34 mouse cellular contexts compared by ENCODE assay signal in genomic region chr14:35792656-35793213, GRCm38 (mm10). TPM values are rescaled to one million over a fixed set of nuclear protein-coding genes. Genes with fewer than 3 reads are reported as not detected.
DNase-seq lines count a peak whose midpoint lies in the region; ATAC-seq and TF ChIP-seq lines count a peak whose summit lies in the region.
"Had no signal": no experiment of that assay in that cellular context is flagged by ENCODE, and none has a peak within 500 bp of the region (broad histone marks: within the 10 kb centered on the region; RNA-seq: fewer than 3 reads in every experiment).

No protein-coding gene starts in this region.

- H3K27ac ChIP-seq in forebrain, embryonic 14.5 days (ENCODE audit: low read depth, low read length), result no peak overlapping the region
- no peak overlapping the region for H3K27ac ChIP-seq in forebrain, embryonic 12.5 days
- H3K27ac ChIP-seq: embryonic facial prominence, embryonic 12.5 days; heart, embryonic 13.5 days; hindbrain, embryonic 15.5 days; kidney, embryonic 15.5 days; liver, embryonic 12.5 days; midbrain, embryonic 12.5 days had no signal

- peak; percentile 55; the same call in 1 of the 2 replicates for ATAC-seq in forebrain, embryonic 14.5 days
- no peak for ATAC-seq in forebrain, embryonic 12.5 days (ENCODE audit: low FRiP score)
- ATAC-seq: liver, embryonic 12.5 days; liver, postnatal 0 days had no signal

- DNase-seq in forebrain, embryonic 14.5 days (ENCODE audit: low spot score), result peak; percentile 68
- DNase-seq in lung, postnatal 36 days, result peak; percentile 2
- no peak for DNase-seq in lung, adult 18-20 months
- DNase-seq in brain, embryonic 14.5 days (ENCODE audit: low read depth), result peak; percentile 80
- no peak for DNase-seq in adrenal gland, postnatal 14 days
- DNase-seq: adrenal gland, adult 8-10 months; B cell, adult 2 months; cerebellum, adult 11-12 months; cerebellum, postnatal 25 days; gastrocnemius, postnatal 10 days; heart, postnatal 10 days; kidney, adult 18-20 months; kidney, postnatal 25 days; left cerebral cortex, postnatal 4 days; liver, postnatal 0 days; lung, postnatal 10 days had no signal

- no peaks in the 10 kb centered on the region for H3K9me3 ChIP-seq in forebrain, embryonic 14.5 days (replicated peaks; ENCODE audit: control insufficient read depth, low read length)
- no peaks in the 10 kb centered on the region for H3K9me3 ChIP-seq in forebrain, embryonic 12.5 days
- H3K9me3 ChIP-seq: embryonic facial prominence, embryonic 12.5 days; heart, embryonic 13.5 days; hindbrain, embryonic 15.5 days; kidney, embryonic 15.5 days; liver, embryonic 12.5 days; midbrain, embryonic 12.5 days had no signal

- no peak for TF ChIP-seq POLR2A in brain, embryonic 14.5 days (IDR thresholded peaks at IDR 0.05; ENCODE audit: borderline replicate concordance, extremely low read depth, insufficient read depth, insufficient read length, poor library complexity, severe bottlenecking)

- H3K27me3 ChIP-seq in forebrain, embryonic 14.5 days (replicated peaks; ENCODE audit: control insufficient read depth, insufficient read depth, low read length), result no peaks in the 10 kb centered on the region
- H3K27me3 ChIP-seq in forebrain, embryonic 12.5 days, result no peaks in the 10 kb centered on the region
- H3K27me3 ChIP-seq: embryonic facial prominence, embryonic 12.5 days; heart, embryonic 13.5 days; hindbrain, embryonic 15.5 days; kidney, embryonic 15.5 days; liver, embryonic 12.5 days; midbrain, embryonic 12.5 days had no signal

- no peak overlapping the region for H3K4me3 ChIP-seq in forebrain, embryonic 14.5 days (ENCODE audit: low read depth, low read length)
- H3K4me3 ChIP-seq in forebrain, embryonic 12.5 days (replicated peaks), result no peak overlapping the region
- H3K4me3 ChIP-seq: embryonic facial prominence, embryonic 12.5 days; heart, embryonic 13.5 days; hindbrain, embryonic 15.5 days; kidney, embryonic 15.5 days; liver, embryonic 12.5 days; midbrain, embryonic 12.5 days had no signal

- no peak for TF ChIP-seq CTCF in brain, embryonic 14.5 days (IDR thresholded peaks at IDR 0.05; ENCODE audit: borderline replicate concordance, extremely low read depth, insufficient read depth, insufficient read length)

- H3K4me2 ChIP-seq in forebrain, embryonic 14.5 days (ENCODE audit: low read length), result no peak overlapping the region
- H3K4me2 ChIP-seq in forebrain, embryonic 12.5 days, result no peak overlapping the region
- H3K4me2 ChIP-seq: embryonic facial prominence, embryonic 12.5 days; heart, embryonic 13.5 days; hindbrain, embryonic 15.5 days; kidney, embryonic 15.5 days; liver, embryonic 12.5 days; midbrain, embryonic 12.5 days had no signal

- H3K36me3 ChIP-seq in forebrain, embryonic 14.5 days (ENCODE audit: control insufficient read depth, insufficient read depth, low read length), result no peaks in the 10 kb centered on the region
- no peaks in the 10 kb centered on the region for H3K36me3 ChIP-seq in forebrain, embryonic 12.5 days (replicated peaks)
- H3K36me3 ChIP-seq: embryonic facial prominence, embryonic 12.5 days; heart, embryonic 13.5 days; hindbrain, embryonic 15.5 days; kidney, embryonic 15.5 days; liver, embryonic 12.5 days; midbrain, embryonic 12.5 days had no signal

- no peaks in the 10 kb centered on the region for H3K4me1 ChIP-seq in forebrain, embryonic 14.5 days (ENCODE audit: control insufficient read depth, insufficient read depth, low read length)
- H3K4me1 ChIP-seq in forebrain, embryonic 12.5 days, result no peaks in the 10 kb centered on the region
- H3K4me1 ChIP-seq: embryonic facial prominence, embryonic 12.5 days; heart, embryonic 13.5 days; kidney, embryonic 15.5 days; liver, embryonic 12.5 days; midbrain, embryonic 12.5 days had no signal

- no peak overlapping the region for H3K9ac ChIP-seq in forebrain, embryonic 14.5 days (ENCODE audit: low read length)
- H3K9ac ChIP-seq in forebrain, embryonic 12.5 days, result no peak overlapping the region
- H3K9ac ChIP-seq: embryonic facial prominence, embryonic 12.5 days; heart, embryonic 13.5 days; hindbrain, embryonic 15.5 days; kidney, embryonic 15.5 days; liver, embryonic 12.5 days; liver, postnatal 0 days; midbrain, embryonic 12.5 days had no signal

- WGBS in forebrain, embryonic 14.5 days, result 16% methylated on average over 3 of the region's 3 CpGs
- 39% methylated on average over 3 of the region's 3 CpGs for WGBS in forebrain, embryonic 12.5 days

RNA-seq across cellular contexts. Expression of gene 4930596D02Rik, which starts 19.0 kb away (rescaled TPM):
- not detected in 2 replicates for polyA plus RNA-seq in forebrain, embryonic 14.5 days (2014; fragmentation: Nextera tagmentation; extraction: Ambion mirVana)
- not detected in 2 replicates for polyA plus RNA-seq in forebrain, embryonic 12.5 days (2016; fragmentation: Nextera tagmentation; extraction: Ambion mirVana)
- not detected in 2 replicates for polyA plus RNA-seq in brain, embryonic 14.5 days (2012; rRNA removed)
- not detected in 2 replicates for total RNA-seq in adrenal gland, postnatal 14 days (2021)
- total RNA-seq: adrenal gland, adult 8-10 months; gastrocnemius, postnatal 10 days; heart, adult 8-10 months; heart, postnatal 10 days; hematopoietic stem cell, adult 5-6 weeks; layer of hippocampus, adult 18-20 months; layer of hippocampus, postnatal 14 days; left cerebral cortex, postnatal 4 days; megakaryocyte progenitor cell, adult 5-6 weeks; monocyte, adult 5-6 weeks had no signal
- polyA plus RNA-seq: embryonic facial prominence, embryonic 12.5 days; heart, embryonic 13.5 days; hindbrain, embryonic 15.5 days; intestine, embryonic 14.5 days; kidney, embryonic 15.5 days; limb, embryonic 14.5 days; liver, embryonic 12.5 days; liver, postnatal 0 days; midbrain, embryonic 12.5 days; neural tube, embryonic 14.5 days; stomach, embryonic 14.5 days; thymus, postnatal 0 days had no signal

Comparison
In these comparisons a context has a peak if more than half of its experiments do, and no peak if none do; other contexts are left out.
1. DNase-seq: peak in forebrain, embryonic 14.5 days (single experiment), lung, postnatal 36 days (single experiment) and brain, embryonic 14.5 days (single experiment); none in lung, adult 18-20 months (0 of 2) and adrenal gland, postnatal 14 days (single experiment).